ENCODE assay signal across 25 mouse cellular contexts in genomic region chr3:151399270-151399669, GRCm38 (mm10). TPM values are rescaled to one million over a fixed set of nuclear protein-coding genes. Genes with fewer than 3 reads are reported as not detected.
DNase-seq lines count a peak whose midpoint lies in the region; ATAC-seq and TF ChIP-seq lines count a peak whose summit lies in the region.
"Had no signal": no experiment of that assay in that cellular context is flagged by ENCODE, and none has a peak within 500 bp of the region (broad histone marks: within the 10 kb centered on the region; RNA-seq: fewer than 3 reads in every experiment).

No protein-coding gene starts in this region.

- no peaks in the 10 kb centered on the region for H3K4me1 ChIP-seq in lung, embryonic 14.5 days (ENCODE audit: insufficient read depth)
- no peaks in the 10 kb centered on the region for H3K4me1 ChIP-seq in lung, adult 2 months (ENCODE audit: control insufficient read depth, insufficient read depth, low read length)
- H3K4me1 ChIP-seq: embryonic facial prominence, embryonic 12.5 days; limb, embryonic 12.5 days had no signal

- no peaks in the 10 kb centered on the region for H3K27me3 ChIP-seq in lung, embryonic 14.5 days (ENCODE audit: insufficient read depth, low read length)
- H3K27me3 ChIP-seq: CH12.LX; embryonic facial prominence, embryonic 12.5 days; limb, embryonic 12.5 days had no signal

- no peak overlapping the region for H3K4me3 ChIP-seq in lung, embryonic 14.5 days (ENCODE audit: low read depth, low read length)
- H3K4me3 ChIP-seq in lung, adult 2 months (replicated peaks; ENCODE audit: extremely low read depth, low read depth, low read length): no peak overlapping the region
- H3K4me3 ChIP-seq: embryonic facial prominence, embryonic 12.5 days; gastrocnemius, adult 2 months; left cerebral cortex, adult 2 months; limb, embryonic 12.5 days had no signal

- 77% methylated on average over 1 of the region's 1 CpGs for WGBS in lung, embryonic 14.5 days
- WGBS in lung, adult 2 months: 81% methylated on average over 1 of the region's 1 CpGs

- intact Hi-C loops in gastrocnemius, postnatal 14 days (cut with DNase I; ENCODE audit: low total_unique reads): no loop called here

- TF ChIP-seq CTCF in lung, embryonic 14.5 days (IDR thresholded peaks at IDR 0.05; ENCODE audit: low read depth): no peak
- TF ChIP-seq CTCF in lung, adult 2 months (IDR thresholded peaks at IDR 0.05; ENCODE audit: insufficient read depth, low read length): no peak
- no peak for TF ChIP-seq CTCF in brain, embryonic 14.5 days (IDR thresholded peaks at IDR 0.05; ENCODE audit: borderline replicate concordance, extremely low read depth, insufficient read depth, insufficient read length)

- DNase-seq in gastrocnemius, postnatal 14 days: peak; percentile 5
- DNase-seq in gastrocnemius, adult 18-20 months (ENCODE audit: low spot score): no peak
- DNase-seq in lung, embryonic 14.5 days: peak; percentile 27
- no peak for DNase-seq in lung, adult 2 months
- DNase-seq in brain, embryonic 14.5 days (ENCODE audit: low read depth): peak; percentile 32
- peak; percentile 28 for DNase-seq in lung, postnatal 14 days
- no peak for DNase-seq in adrenal gland, postnatal 14 days
- no peak for DNase-seq in cerebellum, adult 18-20 months
- DNase-seq: adrenal gland, postnatal 36 days; cerebellum, adult 8-10 months; gastrocnemius, adult 2 months; heart, postnatal 14 days; kidney, adult 8-10 months; kidney, postnatal 25 days; right cerebral cortex, postnatal 4 days; thymus, adult 2 months had no signal

- no peak overlapping the region for H3K27ac ChIP-seq in lung, embryonic 14.5 days (ENCODE audit: low read depth)
- H3K27ac ChIP-seq: embryonic facial prominence, embryonic 12.5 days; gastrocnemius, adult 2 months; left cerebral cortex, adult 2 months; limb, embryonic 12.5 days; liver, embryonic 14.5 days had no signal

- no peaks in the 10 kb centered on the region for H3K36me3 ChIP-seq in lung, embryonic 14.5 days (ENCODE audit: insufficient read depth)
- H3K36me3 ChIP-seq: embryonic facial prominence, embryonic 12.5 days; limb, embryonic 12.5 days had no signal

- H3K4me2 ChIP-seq in lung, embryonic 14.5 days: no peak overlapping the region
- H3K4me2 ChIP-seq: embryonic facial prominence, embryonic 12.5 days; heart, embryonic 11.5 days; limb, embryonic 12.5 days had no signal

- H3K9ac ChIP-seq in lung, embryonic 14.5 days: no peak overlapping the region
- H3K9ac ChIP-seq: embryonic facial prominence, embryonic 12.5 days; limb, embryonic 12.5 days; liver, embryonic 14.5 days had no signal

- peak; percentile 75; the same call in 1 of the 2 replicates for ATAC-seq in lung, embryonic 14.5 days (ENCODE audit: insufficient read depth)
- ATAC-seq: forebrain, embryonic 16.5 days; midbrain, embryonic 16.5 days had no signal

- no peak for TF ChIP-seq POLR2A in lung, adult 2 months (IDR thresholded peaks at IDR 0.05; ENCODE audit: borderline replicate concordance, extremely low read depth, low read depth, low read length)
- no peak for TF ChIP-seq POLR2A in brain, embryonic 14.5 days (IDR thresholded peaks at IDR 0.05; ENCODE audit: borderline replicate concordance, extremely low read depth, insufficient read depth, insufficient read length, poor library complexity, severe bottlenecking)

- no peaks in the 10 kb centered on the region for H3K9me3 ChIP-seq in lung, embryonic 14.5 days (ENCODE audit: low read depth, low read length)
- H3K9me3 ChIP-seq: embryonic facial prominence, embryonic 12.5 days; limb, embryonic 12.5 days had no signal

RNA-seq across cellular contexts. Expression of gene Adgrl4, which starts 38.4 kb away (rescaled TPM):
- total RNA-seq in gastrocnemius, postnatal 14 days (2021): 10 to 100 TPM; 32.8 to 48.7 TPM
- total RNA-seq in gastrocnemius, adult 18-20 months (2021): 10 to 100 TPM; 17.7 to 20.7 TPM
- polyA plus RNA-seq in lung, embryonic 14.5 days (2014; fragmentation: Nextera tagmentation; extraction: Ambion mirVana): 13.9 and 15.9 TPM in 2 replicates
- 50.2 and 76.9 TPM in 2 replicates for polyA plus RNA-seq in lung, adult 2 months (2012; rRNA removed)
- 5.5 and 10.2 TPM in 2 replicates for polyA plus RNA-seq in brain, embryonic 14.5 days (2012; rRNA removed)
- total RNA-seq in adrenal gland, postnatal 14 days (2021): 64.7 and 72.0 TPM in 2 replicates
- total RNA-seq: CH12.LX, MEL had no signal

Comparison
In these comparisons a context has a peak if more than half of its experiments do, and no peak if none do; other contexts are left out.
1. DNase-seq: peak in gastrocnemius, postnatal 14 days (single experiment), lung, embryonic 14.5 days (single experiment), brain, embryonic 14.5 days (single experiment) and lung, postnatal 14 days (single experiment); none in gastrocnemius, adult 18-20 months (single experiment), lung, adult 2 months (single experiment), adrenal gland, postnatal 14 days (single experiment) and cerebellum, adult 18-20 months (0 of 2).